Mouse (Mus musculus) regulatory T cell (primary cell): ENCODE results near the gene Brca1.

Source experiments
- in situ Hi-C: fragments of 300-600 bp; cut with MboI, MseI; formaldehyde crosslinking; loops from one replicate; pipeline ENCODE4 v1.15.1; 2025; ENCODE audit warnings: high pct_unique_total_duplicates

Gene Brca1

GRCm38 (mm10) chr11:101470206-101470605 lies 81.5 kb downstream of the Brca1 start:
- in situ Hi-C loops, result loop anchor here (25.0 kb wide), 1 partner anchor 942 kb away; the partner anchor contains the start of gene Slc25a39

DNA sequence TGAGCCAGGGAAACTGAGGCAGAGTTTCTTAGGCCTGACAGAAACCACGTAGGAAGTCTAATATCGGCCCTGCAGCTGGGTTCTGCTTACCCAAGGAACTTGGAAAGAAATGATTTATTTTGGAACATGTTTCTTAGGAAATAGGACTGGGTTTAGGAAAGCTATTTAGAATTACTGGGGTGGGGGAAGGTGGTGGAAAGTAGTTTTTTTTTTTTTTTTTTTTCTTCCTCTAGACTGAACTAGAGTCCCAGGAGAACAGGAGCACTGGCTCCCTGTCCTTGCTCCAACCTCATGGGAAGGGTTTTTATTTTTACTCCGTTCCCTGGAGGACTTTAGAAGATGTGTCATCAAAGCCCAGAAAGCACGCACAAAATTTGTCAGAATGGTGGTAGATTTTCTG lies 82.6 kb downstream of the Brca1 start:
- in situ Hi-C loops, result loop anchor here (25.0 kb wide), 1 partner anchor 943 kb away; the partner anchor contains the start of gene Slc25a39

GRCm38 (mm10) chr11:101468731-101469130 lies 83.0 kb downstream of the Brca1 start:
- in situ Hi-C loops, result loop anchor here (25.0 kb wide), 1 partner anchor 944 kb away; the partner anchor contains the start of gene Slc25a39

DNA sequence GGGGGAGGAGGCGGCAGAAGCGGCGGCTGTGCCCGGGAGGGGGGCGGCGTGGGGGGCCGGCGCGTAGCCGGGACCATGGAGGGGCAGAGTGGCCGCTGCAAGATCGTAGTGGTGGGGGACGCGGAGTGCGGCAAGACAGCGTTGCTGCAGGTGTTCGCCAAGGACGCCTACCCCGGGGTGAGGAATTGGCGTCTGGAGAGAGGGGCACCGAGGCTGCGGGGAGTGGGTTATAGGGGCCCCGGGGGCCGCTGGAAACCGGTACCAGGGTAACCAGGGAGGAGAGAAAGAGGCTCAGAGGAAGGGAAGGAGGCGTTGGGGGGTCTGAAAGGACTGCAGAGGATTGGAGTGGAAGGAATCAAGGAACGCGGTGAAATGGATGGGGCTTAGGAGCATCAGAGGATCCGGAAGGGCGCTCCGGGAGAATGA lies 83.5 kb downstream of the Brca1 start:
- in situ Hi-C loops, result loop anchor here (25.0 kb wide), 1 partner anchor 944 kb away; the partner anchor contains the start of gene Slc25a39

- in situ Hi-C loops, result loop anchor here (25.0 kb wide), 1 partner anchor 945 kb away; the partner anchor contains the start of gene Slc25a39
These were observed 84.1 kb downstream of the Brca1 start for GRCm38 (mm10) chr11:101467477-101468262.

DNA sequence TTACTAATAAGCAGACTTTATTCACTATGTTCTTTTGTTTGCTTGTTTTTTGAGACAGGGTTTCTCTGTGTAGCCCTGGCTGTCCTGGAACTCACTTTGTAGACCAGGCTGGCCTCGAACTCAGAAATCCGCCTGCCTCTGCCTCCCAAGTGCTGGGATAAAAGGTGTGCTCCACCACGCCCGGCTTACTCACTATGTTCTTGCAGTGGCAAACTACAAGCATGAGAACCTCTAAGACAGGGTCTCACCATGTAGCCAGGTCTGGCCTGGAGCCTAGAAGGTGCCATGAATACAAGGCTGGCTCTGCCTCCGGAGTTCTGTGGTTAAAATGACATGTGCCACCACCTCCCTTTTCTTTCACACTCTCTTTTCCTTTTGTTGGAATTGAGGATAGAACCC lies 85.2 kb downstream of the Brca1 start:
- in situ Hi-C loops, result loop anchor here (25.0 kb wide), 1 partner anchor 946 kb away; the partner anchor contains the start of gene Slc25a39

GRCm38 (mm10) chr11:101465869-101466551 lies 85.7 kb downstream of the Brca1 start, which contains the start of gene Vat1:
Vat1 (minus strand) TSS chr11:101466230.
- in situ Hi-C loops, result loop anchor here (25.0 kb wide), 1 partner anchor 946 kb away; the partner anchor contains the start of gene Slc25a39

- in situ Hi-C loops, result loop anchor here (25.0 kb wide), 1 partner anchor 947 kb away; the partner anchor contains the start of gene Slc25a39
These were observed 86.5 kb downstream of the Brca1 start for GRCm38 (mm10) chr11:101465101-101465868.

DNA sequence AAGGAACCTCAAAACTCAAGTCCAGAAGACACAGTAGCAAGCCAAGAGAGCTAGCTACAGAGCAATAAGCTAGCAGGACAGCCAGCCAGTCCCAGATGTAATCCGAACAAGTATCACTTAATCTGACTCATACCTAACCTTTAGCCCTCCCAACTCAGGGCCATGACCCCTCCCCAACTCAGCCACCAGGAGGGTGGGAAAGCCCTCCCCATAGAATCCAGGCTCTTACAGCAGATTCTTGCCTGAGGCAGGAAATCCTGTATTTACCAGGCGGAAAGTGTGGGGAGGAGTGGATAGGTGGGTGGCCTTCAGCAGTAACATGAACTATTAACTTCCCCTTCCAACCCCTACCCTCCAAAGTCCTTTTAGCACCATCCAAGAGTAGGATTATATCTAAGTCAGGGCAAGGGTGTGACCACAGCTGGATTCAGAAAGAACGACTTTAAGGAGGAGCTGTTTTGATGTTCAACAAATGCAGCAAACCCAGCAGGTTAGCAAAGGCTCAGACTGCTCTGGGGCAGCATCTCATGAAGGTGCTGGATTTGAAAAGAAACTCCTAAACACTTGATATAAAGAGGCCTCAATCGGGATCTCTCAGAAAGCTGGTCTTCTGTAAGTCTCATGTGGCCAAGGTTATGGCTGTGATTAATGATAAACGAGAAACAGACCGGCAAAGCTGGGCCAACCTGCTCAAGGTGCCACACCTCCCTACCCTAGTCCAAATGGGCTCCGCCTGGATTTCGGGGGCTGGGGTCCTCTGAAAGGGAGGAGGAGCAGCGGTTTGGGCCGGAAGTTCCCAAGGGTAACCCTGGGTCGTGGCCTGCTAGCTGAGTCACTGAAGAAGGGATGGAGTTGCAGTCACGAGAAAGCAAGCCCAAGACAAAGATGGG lies 87.3 kb downstream of the Brca1 start, which contains the start of gene Rnd2:
Rnd2 (plus strand) TSS at position 789 of the 890 bp plus-strand sequence.
- in situ Hi-C loops, result loop anchor here (25.0 kb wide), 1 partner anchor 948 kb away; the partner anchor contains the start of gene Slc25a39

DNA sequence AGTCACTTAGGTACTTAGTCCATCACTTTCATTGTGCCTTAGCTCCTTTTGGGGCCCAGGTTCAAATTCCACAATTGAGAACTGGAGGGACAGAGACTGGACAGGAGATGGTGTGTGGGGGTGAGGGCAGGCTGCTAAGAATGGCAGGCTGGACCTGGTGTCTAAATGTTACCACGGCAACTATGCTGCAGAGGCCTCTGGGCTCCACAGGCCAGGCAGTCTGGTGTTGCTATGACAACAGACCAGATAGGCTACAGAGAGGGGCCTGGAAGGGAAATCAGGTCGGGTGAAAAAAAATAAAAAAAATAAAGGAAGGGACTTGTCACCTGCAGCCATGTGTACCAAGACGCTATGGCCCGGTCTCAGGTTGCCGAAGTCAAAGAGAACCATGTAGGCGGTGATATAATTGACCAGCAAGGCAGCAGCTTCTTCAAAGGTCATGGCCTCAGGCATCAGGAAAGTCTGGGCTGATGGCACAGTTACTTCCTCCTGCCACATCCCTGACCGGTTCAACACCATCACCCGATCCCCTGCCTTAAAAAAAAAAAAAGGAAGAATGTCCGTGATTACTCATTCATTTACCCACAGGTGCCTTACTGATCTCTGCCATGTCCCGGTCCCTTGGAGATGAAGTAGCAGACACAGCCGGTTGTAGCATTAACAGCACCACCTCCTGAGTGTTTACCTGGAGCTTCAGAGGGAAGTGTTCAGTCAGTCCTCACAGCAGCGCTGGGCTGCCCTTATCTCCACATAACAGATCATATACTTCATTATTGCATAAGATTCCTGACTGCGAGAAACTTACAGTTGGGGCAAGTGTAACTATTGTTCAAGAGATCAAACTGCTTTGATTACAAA lies 88.9 kb downstream of the Brca1 start:
- in situ Hi-C loops, result loop anchor here (25.0 kb wide), 1 partner anchor 949 kb away; the partner anchor contains the start of gene Slc25a39

- in situ Hi-C loops, result loop anchor here (25.0 kb wide), 1 partner anchor 950 kb away; the partner anchor contains the start of gene Slc25a39
These were observed 89.6 kb downstream of the Brca1 start for GRCm38 (mm10) chr11:101462141-101462540.

GRCm38 (mm10) chr11:101460321-101460720 lies 91.4 kb downstream of the Brca1 start:
- in situ Hi-C loops, result loop anchor here (25.0 kb wide), 1 partner anchor 952 kb away; the partner anchor contains the start of gene Slc25a39

GRCm38 (mm10) chr11:101459716-101460115 lies 92.0 kb downstream of the Brca1 start:
- in situ Hi-C loops, result loop anchor here (25.0 kb wide), 1 partner anchor 953 kb away; the partner anchor contains the start of gene Slc25a39

- in situ Hi-C loops, result loop anchor here (25.0 kb wide), 1 partner anchor 954 kb away; the partner anchor contains the start of gene Slc25a39
These were observed 93.5 kb downstream of the Brca1 start for GRCm38 (mm10) chr11:101458217-101458616.

GRCm38 (mm10) chr11:101457631-101458030 lies 94.1 kb downstream of the Brca1 start:
- in situ Hi-C loops, result loop anchor here (25.0 kb wide), 1 partner anchor 955 kb away; the partner anchor contains the start of gene Slc25a39

DNA sequence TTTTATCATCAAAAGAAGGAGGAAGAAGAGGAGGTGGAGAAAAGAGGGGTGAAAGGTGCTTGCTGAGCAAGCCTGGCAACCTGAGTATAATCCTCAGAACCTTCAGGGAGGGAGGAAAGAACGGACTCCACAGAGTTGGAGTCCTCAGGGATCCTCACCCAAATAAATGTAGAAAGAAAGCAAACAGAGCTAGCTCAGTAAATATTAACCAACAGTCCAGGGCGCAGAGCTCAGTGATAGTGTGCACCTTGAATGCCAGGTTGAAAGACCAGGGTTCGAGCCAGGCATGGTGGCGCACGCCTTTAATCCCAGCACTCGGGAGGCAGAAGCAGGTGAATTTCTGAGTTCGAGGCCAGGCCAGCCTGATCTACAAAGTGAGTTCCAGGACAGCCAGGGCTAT lies 96.1 kb downstream of the Brca1 start:
- in situ Hi-C loops, result loop anchor here (25.0 kb wide), 1 partner anchor 957 kb away; the partner anchor contains the start of gene Slc25a39

DNA sequence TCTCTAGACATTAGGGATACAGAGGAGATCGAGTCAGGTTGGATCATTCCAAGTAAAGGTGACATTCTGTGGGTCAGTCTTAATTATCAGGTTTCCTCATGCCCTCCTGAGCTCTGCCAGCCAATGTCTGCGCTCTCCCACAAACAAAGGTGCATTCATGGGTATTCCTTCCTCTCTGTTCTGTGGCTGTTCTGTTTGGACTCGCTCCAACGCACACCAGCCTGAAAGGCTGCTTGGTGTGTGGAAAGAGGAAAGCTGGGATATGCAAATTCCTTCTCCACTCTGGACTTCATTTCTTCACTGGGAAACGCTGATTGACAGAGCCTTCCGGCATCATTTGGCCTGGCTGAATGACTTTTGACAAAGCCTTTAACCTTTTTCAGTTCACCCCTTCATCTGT lies 97.1 kb downstream of the Brca1 start:
- in situ Hi-C loops, result loop anchor here (25.0 kb wide), 1 partner anchor 958 kb away; the partner anchor contains the start of gene Slc25a39

GRCm38 (mm10) chr11:101452093-101452774 lies 99.5 kb downstream of the Brca1 start:
- in situ Hi-C loops, result loop anchor here (25.0 kb wide), 1 partner anchor 960 kb away; the partner anchor contains the start of gene Slc25a39
